Mouse (Mus musculus) thymus, postnatal 36 days (tissue): ENCODE data around the gene Gm15557.
"Not testable (repeated sequence)": the region's sequence is repeated elsewhere in the genome, so short reads cannot be mapped to it uniquely, and the experiment has no call there.

Experiments
- DNase-seq, 2 experiments: peaks; one replicate each; pipeline ENCODE4 v3.0.0; 2022; ENCODE audit warnings: mixed read lengths in 2 of 2

The Gm15557 gene

GRCm38 (mm10) chr2:155940681-155941080, at the start of gene Gm15557:
Gene Gm15557 (plus strand): TSS chr2:155940728.
- no peak for DNase-seq

GRCm38 (mm10) chr2:155894307-155895045, 46.1 kb upstream of the Gm15557 start:
- DNase-seq = no peak

- DNase-seq = no peak
Measured at GRCm38 (mm10) chr2:155895046-155895735, 45.3 kb upstream of the Gm15557 start.

- no peak for DNase-seq
Measured at GRCm38 (mm10) chr2:155902989-155903631, 37.4 kb upstream of the Gm15557 start.

GRCm38 (mm10) chr2:155903632-155904008, 36.9 kb upstream of the Gm15557 start:
- no peak for DNase-seq

- no peak for DNase-seq
Measured at GRCm38 (mm10) chr2:155914684-155915083, 25.8 kb upstream of the Gm15557 start.

- no peak for DNase-seq
Measured at GRCm38 (mm10) chr2:155923143-155923542, 17.4 kb upstream of the Gm15557 start.

- DNase-seq = not testable (repeated sequence)
Measured at GRCm38 (mm10) chr2:155925213-155925612, 15.3 kb upstream of the Gm15557 start.

- DNase-seq = no peak
Measured at GRCm38 (mm10) chr2:155928711-155929345, 11.7 kb upstream of the Gm15557 start.

GRCm38 (mm10) chr2:155929531-155930442, 10.7 kb upstream of the Gm15557 start, which contains the start of gene Uqcc1:
Gene Uqcc1 (minus strand): TSS chr2:155930310.
- DNase-seq = peak; percentile 88 to 91

GRCm38 (mm10) chr2:155939897-155940529, 515 bp upstream of the Gm15557 start:
- no peak for DNase-seq

GRCm38 (mm10) chr2:155941697-155942442, 1.3 kb downstream of the Gm15557 start:
- DNase-seq = no peak

GRCm38 (mm10) chr2:155943463-155943862, 2.9 kb downstream of the Gm15557 start:
- DNase-seq = no peak

- no peak for DNase-seq
Measured at GRCm38 (mm10) chr2:155944685-155945084, 4.2 kb downstream of the Gm15557 start.

- no peak for DNase-seq
Measured at GRCm38 (mm10) chr2:155945124-155945523, 4.6 kb downstream of the Gm15557 start, which contains the start of gene Gdf5. Gene Gdf5 (minus strand): TSS chr2:155945367.

GRCm38 (mm10) chr2:155945580-155945979, 5.1 kb downstream of the Gm15557 start:
- no peak for DNase-seq

- DNase-seq = peak; percentile 52 to 60
Measured at GRCm38 (mm10) chr2:155946069-155946468, 5.5 kb downstream of the Gm15557 start.

- DNase-seq = no peak
Measured at GRCm38 (mm10) chr2:155946499-155946898, 6.0 kb downstream of the Gm15557 start.

GRCm38 (mm10) chr2:155947390-155948002, 7.0 kb downstream of the Gm15557 start:
- no peak for DNase-seq

- no peak for DNase-seq
Measured at GRCm38 (mm10) chr2:155949362-155949761, 8.8 kb downstream of the Gm15557 start.
